Mouse (Mus musculus) midbrain, embryonic 13.5 days (tissue): ENCODE results near the gene Ppp1ca. TPM values are rescaled to one million over a fixed set of nuclear protein-coding genes. Genes with fewer than 3 reads are reported as not detected.
A peak's percentile ranks its signal among the peaks of the same experiment; 100 is the strongest.

Experiments
- ATAC-seq: fragments of 200-750 bp; cut with Nextera tagmentation; 2 replicates; pipeline ENCODE4 v1.8.0; 2017; ENCODE audit warnings: mild to moderate bottlenecking, moderate TSS enrichment, moderate library complexity
- H3K27ac ChIP-seq: fragments of 300-500 bp; sonication (generic); 2 replicates; pipeline ENCODE4 v1.5.1; 2015; ENCODE audit warnings: inconsistent platforms, mild to moderate bottlenecking, moderate library complexity
- H3K27me3 ChIP-seq: fragments of 300-500 bp; sonication (generic); 2 replicates; pipeline ENCODE4 v1.6.1; 2015; ENCODE audit warnings: mild to moderate bottlenecking, inconsistent platforms
- H3K36me3 ChIP-seq: fragments of 300-500 bp; sonication (generic); 2 replicates; pipeline ENCODE4 v1.6.1; 2015; ENCODE audit warnings: mild to moderate bottlenecking, inconsistent platforms
- H3K4me1 ChIP-seq: fragments of 300-500 bp; sonication (generic); replicated peaks from 2 replicates; pipeline ENCODE4 v1.6.1; 2015; ENCODE audit warnings: inconsistent platforms
- H3K4me2 ChIP-seq: fragments of 300-500 bp; sonication (generic); replicated peaks from 2 replicates; pipeline ENCODE4 v1.6.1; 2015; ENCODE audit warnings: moderate library complexity, mild to moderate bottlenecking, inconsistent platforms
- H3K4me3 ChIP-seq: fragments of 300-500 bp; sonication (generic); replicated peaks from 2 replicates; pipeline ENCODE4 v1.5.1; 2015; ENCODE audit warnings: mild to moderate bottlenecking, inconsistent platforms
- H3K9ac ChIP-seq: fragments of 300-500 bp; sonication (generic); replicated peaks from 2 replicates; pipeline ENCODE4 v1.6.1; 2015; ENCODE audit warnings: mild to moderate bottlenecking, inconsistent platforms
- H3K9me3 ChIP-seq: fragments of 300-500 bp; sonication (generic); 2 replicates; pipeline ENCODE4 v1.6.1; 2016; ENCODE audit warnings: mild to moderate bottlenecking, inconsistent platforms
- WGBS: fragments of 180-500 bp; shearing (Covaris S2); methylation state at CpG from one replicate; pipeline ENCODE4 v1.1.7; 2015; 5-methylcytosine and 5-hydroxymethylcytosine counted together
- polyA plus RNA-seq: library from polyadenylated mRNA; unstranded; fragments of >200 nt; fragmentation: Nextera tagmentation; extraction: Ambion mirVana; gene quantifications from 2 replicates; pipeline ENCODE4 v1.2.1, GENCODE M21; 2015

Gene Ppp1ca
- polyA plus RNA-seq, 1 experiment from 2014 or later = 651 TPM

DNA sequence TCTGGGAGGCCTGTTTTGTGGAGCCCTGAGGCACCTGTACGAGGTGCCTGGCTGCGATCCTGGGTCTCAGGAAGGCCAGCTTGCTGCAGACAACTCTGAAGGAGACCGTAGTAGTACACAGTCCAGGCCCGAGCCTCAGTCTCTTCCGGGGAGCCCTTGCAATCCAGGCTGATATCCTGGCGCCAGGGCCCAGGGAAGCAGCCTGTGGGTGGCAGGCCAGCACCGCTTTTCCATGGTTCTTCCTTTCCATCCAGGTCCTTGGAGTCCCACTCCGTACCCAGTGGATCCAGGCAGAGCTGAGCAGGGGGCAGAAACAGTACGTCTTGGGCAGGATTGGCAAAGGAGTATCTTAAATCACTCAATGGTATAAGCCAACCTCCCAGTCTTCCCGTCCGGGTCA, 18.9 kb upstream of the Ppp1ca start:
- no peak for ATAC-seq
- H3K36me3 ChIP-seq = no peaks in the 10 kb centered on the region
- no peak overlapping the region for H3K9ac ChIP-seq
- H3K27me3 ChIP-seq = 0 out of 2 replicates have a peak, but pooled peaks cover 3% of the 10 kb centered on the region
- WGBS = 61% methylated on average over 11 of the region's 11 CpGs
- H3K9me3 ChIP-seq = no peaks in the 10 kb centered on the region
- H3K4me1 ChIP-seq = peaks cover 19% of the 10 kb centered on the region
- no peak overlapping the region for H3K4me3 ChIP-seq
- no peak overlapping the region for H3K27ac ChIP-seq
- H3K4me2 ChIP-seq = no peak overlapping the region

DNA sequence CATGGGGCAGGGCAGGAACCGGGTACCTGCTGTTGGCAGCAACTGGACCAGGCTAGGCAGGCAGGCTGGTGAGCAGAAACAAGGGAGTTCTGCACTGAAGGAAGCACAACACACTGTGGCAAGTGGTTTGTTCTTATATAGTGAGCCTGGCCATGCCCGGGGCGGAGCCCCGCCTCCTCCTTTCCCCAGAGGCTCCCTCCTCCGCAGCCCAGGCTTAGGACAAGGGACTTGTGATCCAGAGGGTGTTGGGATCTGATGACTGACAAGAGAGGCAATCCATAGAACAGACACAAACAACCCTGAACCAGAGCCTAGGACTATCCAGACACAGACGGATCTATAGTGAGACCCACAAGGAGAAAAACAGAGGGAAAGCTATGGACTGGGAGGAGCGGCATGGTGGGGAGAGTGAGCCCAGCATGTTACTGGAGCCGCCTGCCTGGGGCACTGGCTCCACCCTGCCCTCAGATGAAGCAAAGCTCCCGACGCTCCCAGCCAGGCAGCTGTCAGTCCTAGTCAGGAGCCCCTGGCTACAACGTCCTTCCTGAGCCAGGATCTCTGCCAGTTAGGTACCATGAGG, 16.4 kb upstream of the Ppp1ca start, which contains the start of gene Carns1:
Carns1 (minus strand) TSS at position 112 of the 580 bp plus-strand sequence.
- Histone ChIP-seq H3K4me2 (peak within 1 kb of the TSS; percentile 40), H3K9me3 (no peaks in the 10 kb centered on the region), H3K27me3 (0 out of 2 replicates have a peak, but pooled peaks cover 3% of the 10 kb centered on the region), H3K36me3 (no peaks in the 10 kb centered on the region), H3K27ac (no peak within 1 kb of the TSS), H3K4me1 (peaks cover 10% of the 10 kb centered on the region), H3K9ac (peak within 1 kb of the TSS; percentile 24), H3K4me3 (no peak within 1 kb of the TSS)
- ATAC-seq = peak; percentile 75
- WGBS = 2% methylated on average over 11 of the region's 11 CpGs

DNA sequence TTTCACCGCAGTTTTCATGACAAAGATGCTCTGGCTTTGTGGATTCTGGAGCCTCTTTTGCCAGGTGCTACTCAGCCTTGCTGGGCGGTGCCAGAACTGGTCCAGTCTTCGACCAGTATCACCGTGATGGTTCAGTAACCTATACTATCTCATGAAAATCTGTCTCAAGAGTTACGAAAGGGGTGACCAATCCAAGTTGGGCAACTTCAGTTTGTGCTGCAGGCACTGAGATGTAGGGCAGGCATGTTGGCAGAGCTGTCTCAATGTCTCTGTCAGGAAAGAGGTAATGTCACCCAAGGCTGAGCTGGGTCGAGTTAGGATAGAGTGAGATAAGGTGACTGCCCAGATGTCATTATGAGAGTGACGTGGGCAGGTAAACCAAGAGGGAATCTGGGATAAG, 11.5 kb upstream of the Ppp1ca start:
- Histone ChIP-seq H3K27me3 (0 out of 2 replicates have a peak, but pooled peaks cover 3% of the 10 kb centered on the region), H3K4me1 (peaks cover 14% of the 10 kb centered on the region), H3K4me3 (no peak overlapping the region), H3K9me3 (no peaks in the 10 kb centered on the region), H3K36me3 (no peaks in the 10 kb centered on the region), H3K4me2 (no peak overlapping the region), H3K9ac (no peak overlapping the region), H3K27ac (no peak overlapping the region)
- no peak for ATAC-seq
- WGBS = 92% methylated on average over 7 of the region's 7 CpGs

DNA sequence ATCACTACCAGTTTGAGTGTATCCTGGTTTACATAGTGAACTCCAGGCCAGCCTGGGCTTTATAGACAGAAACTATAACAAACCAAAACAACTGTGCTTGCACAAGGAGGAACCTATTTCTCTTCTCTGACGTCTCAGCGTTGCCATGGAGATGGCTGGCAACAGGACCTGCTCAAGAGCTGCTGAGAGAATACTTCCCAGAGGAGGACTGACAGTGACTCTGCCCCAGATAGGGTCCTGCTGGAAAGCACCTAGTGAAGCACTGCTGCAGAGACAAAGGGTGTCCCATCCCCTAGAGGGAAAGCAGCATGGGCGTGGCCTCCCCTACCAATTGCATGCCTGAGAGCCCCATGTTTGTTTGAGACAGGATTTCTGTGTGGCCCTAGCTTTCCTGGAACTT, 10.0 kb upstream of the Ppp1ca start:
- no peak overlapping the region for H3K27ac ChIP-seq
- WGBS = 39% methylated on average over 3 of the region's 3 CpGs
- H3K9ac ChIP-seq = peak overlapping the region; percentile 28; the same call in 1 of the 2 replicates
- no peaks in the 10 kb centered on the region for H3K36me3 ChIP-seq
- ATAC-seq = no peak
- 0 out of 2 replicates have a peak, but pooled peaks cover 2% of the 10 kb centered on the region for H3K27me3 ChIP-seq
- H3K4me2 ChIP-seq = no peak overlapping the region
- no peak overlapping the region for H3K4me3 ChIP-seq
- H3K4me1 ChIP-seq = peaks cover 9% of the 10 kb centered on the region
- no peaks in the 10 kb centered on the region for H3K9me3 ChIP-seq

DNA sequence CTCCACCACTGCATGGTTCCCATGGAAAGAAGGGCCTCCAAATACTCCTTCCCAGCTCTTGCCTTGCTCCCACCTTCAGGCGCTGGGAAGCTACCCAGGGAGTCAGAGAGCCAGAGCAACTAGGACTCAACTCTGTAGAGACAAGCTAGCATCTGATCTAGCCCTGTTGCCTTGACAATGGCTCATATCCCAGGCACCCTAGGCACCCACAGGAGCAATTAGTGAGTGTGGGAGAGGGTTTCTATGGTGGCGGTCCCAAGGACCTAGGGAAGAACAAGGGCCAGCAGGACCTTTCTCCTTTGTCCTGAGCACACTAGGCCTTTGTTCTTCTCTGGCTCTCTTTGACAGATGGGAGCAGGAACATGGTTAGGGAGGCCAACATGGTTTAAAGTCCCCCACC, 8.2 kb upstream of the Ppp1ca start:
- no peak overlapping the region for H3K4me2 ChIP-seq
- no peaks in the 10 kb centered on the region for H3K9me3 ChIP-seq
- H3K9ac ChIP-seq = no peak overlapping the region
- H3K27ac ChIP-seq = no peak overlapping the region
- no peak for ATAC-seq
- H3K36me3 ChIP-seq = no peaks in the 10 kb centered on the region
- H3K4me1 ChIP-seq = peaks cover 9% of the 10 kb centered on the region
- WGBS = 63% methylated on average over 2 of the region's 2 CpGs
- no peaks in the 10 kb centered on the region for H3K27me3 ChIP-seq
- no peak overlapping the region for H3K4me3 ChIP-seq

DNA sequence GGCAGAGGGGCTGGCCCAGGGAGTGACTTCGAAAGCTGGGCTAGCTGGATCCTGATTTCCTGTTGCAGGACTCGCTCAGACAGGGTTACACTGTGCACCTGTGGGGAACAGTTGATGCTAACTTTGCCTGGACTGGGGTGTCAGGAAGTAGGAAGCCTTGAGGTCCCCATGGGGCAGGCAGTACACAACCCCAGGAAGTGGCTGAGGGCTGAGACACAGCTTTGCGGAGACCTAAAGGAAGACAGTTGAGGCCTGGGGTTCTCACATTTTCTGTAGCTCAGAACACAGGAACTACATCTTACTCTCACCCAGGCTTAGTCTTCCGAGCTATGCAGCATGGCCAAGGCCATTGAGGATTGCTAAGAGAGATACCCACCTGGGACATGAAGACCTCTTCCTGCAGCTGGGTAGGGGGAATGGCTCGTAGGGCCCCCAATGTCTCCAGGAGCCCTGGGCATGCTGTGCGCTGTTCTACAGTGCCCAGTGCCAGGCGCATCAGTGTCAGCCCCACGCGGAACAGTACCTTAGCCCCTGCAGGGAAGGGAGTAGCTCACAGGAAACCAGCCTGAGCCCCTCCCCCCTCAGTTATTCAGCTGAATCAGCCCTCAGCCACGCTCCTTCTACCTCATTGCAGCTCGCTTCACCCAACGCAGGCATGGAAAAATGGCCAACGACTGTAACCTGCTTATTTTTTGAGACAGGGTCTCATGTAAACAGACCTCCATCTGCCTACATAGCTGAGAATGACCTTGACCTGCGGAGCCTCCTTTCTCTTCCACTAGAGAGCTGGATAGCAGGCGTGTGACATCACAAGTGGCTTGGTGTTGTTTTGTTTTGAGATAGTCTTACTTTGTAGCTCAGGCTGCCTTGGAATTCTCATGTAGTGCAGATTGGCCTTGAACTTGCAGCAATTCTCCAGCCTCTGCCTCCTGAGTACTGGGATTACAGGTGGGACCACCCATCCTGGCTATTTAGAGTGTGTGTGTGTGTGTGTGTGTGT, 6.6 kb upstream of the Ppp1ca start:
- ATAC-seq = no peak
- Histone ChIP-seq H3K9me3 (no peaks in the 10 kb centered on the region), H3K4me3 (no peak overlapping the region), H3K4me2 (no peak overlapping the region), H3K9ac (no peak overlapping the region), H3K27ac (no peak overlapping the region), H3K27me3 (no peaks in the 10 kb centered on the region), H3K36me3 (no peaks in the 10 kb centered on the region), H3K4me1 (peaks cover 9% of the 10 kb centered on the region)
- WGBS = 65% methylated on average over 15 of the region's 15 CpGs

DNA sequence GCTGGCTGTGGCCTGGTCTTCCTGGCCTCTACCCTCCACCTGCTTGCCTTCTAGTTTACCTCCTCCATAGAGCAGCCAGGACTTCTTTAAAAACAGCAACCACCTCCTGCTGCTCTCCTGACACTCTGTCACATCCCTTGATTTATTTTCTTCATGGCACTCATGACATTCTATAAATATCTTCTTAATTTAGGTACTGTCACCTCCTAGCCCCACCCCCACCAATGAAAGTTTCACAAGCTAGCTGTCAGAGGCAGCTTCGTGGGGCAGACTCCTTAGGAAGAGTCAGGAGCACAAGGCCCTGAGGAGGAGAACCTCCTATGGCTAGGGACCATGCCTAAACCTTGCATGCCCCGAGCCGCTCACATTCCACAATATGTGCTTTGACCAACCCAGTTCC, 4.6 kb upstream of the Ppp1ca start:
- no peak for ATAC-seq
- Histone ChIP-seq H3K9ac (no peak overlapping the region), H3K36me3 (no peaks in the 10 kb centered on the region), H3K4me2 (no peak overlapping the region), H3K27ac (no peak overlapping the region), H3K4me3 (no peak overlapping the region), H3K9me3 (no peaks in the 10 kb centered on the region), H3K4me1 (peaks cover 2% of the 10 kb centered on the region; the same call in 1 of the 2 replicates), H3K27me3 (no peaks in the 10 kb centered on the region)
- WGBS = 83% methylated on average over 3 of the region's 3 CpGs

DNA sequence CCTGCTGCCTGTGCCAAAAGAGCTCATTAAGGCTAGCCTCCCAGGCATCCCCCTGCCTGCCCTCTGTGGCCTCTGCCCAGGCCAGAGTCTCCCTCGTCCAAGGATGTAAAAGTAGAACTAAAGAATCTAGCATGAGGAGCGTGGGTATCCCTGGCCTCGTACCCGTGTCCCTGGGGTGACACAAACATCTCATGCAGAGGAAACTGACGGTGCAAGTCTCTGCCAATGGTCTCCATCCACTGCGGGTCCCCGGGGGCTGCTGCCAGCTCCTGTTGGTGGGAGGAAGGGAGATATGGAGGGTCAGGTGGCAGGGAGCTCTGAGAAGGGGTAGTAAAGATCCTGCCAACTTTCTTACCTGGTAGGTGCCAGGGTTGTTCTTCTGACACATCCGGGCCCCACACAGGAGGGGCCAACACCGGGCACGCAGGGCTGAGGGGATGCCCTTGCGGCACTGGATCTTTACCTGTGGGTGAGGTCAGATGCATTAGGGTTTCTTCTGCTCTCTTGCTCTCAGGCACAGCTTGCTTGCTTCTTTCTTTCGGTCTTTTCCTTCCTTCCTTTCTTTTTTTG, 2.7 kb upstream of the Ppp1ca start:
- 85% methylated on average over 12 of the region's 12 CpGs for WGBS
- H3K36me3 ChIP-seq = peaks cover 9% of the 10 kb centered on the region
- ATAC-seq = no peak
- no peaks in the 10 kb centered on the region for H3K9me3 ChIP-seq
- H3K27ac ChIP-seq = no peak overlapping the region
- H3K27me3 ChIP-seq = no peaks in the 10 kb centered on the region
- H3K9ac ChIP-seq = no peak overlapping the region
- H3K4me1 ChIP-seq = peaks cover 19% of the 10 kb centered on the region
- no peak overlapping the region for H3K4me3 ChIP-seq
- H3K4me2 ChIP-seq = no peak overlapping the region

DNA sequence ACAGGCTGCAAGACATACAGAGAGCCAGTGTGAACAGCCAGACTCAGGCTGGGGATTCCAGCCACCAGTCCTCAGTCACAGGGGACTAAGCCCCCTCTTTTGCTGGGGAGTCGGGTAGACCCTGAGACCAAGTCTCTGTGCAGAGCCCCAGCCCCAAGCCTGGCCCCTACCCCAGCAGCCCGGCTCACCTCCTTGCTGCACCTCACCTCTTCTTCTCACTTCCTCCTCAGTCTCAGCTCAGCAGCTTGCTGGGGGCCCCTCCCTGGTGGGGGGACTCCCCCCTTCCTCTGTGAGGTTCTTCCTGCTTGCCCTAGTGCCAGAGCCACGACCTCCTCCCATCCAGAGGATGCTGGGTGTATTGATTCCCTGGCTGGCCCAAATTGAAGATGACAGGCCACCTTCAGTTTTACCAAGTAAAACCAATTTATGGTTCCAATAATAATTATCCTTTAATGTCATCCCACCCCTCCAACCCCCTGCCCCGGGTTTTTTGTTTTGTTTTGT, 982 bp upstream of the Ppp1ca start, which contains the start of gene Tbc1d10c:
Tbc1d10c (minus strand) TSS at position 454 of the 504 bp plus-strand sequence.
- peak within 1 kb of the TSS; percentile 97 for H3K4me3 ChIP-seq
- H3K4me2 ChIP-seq = peak within 1 kb of the TSS; percentile 98
- H3K36me3 ChIP-seq = peaks cover 27% of the 10 kb centered on the region
- H3K27me3 ChIP-seq = no peaks in the 10 kb centered on the region
- peaks cover 20% of the 10 kb centered on the region for H3K4me1 ChIP-seq
- H3K9me3 ChIP-seq = no peaks in the 10 kb centered on the region
- H3K27ac ChIP-seq = peak within 1 kb of the TSS; percentile 91
- H3K9ac ChIP-seq = peak within 1 kb of the TSS; percentile 96
- ATAC-seq = no peak
- 76% methylated on average over 4 of the region's 4 CpGs for WGBS

DNA sequence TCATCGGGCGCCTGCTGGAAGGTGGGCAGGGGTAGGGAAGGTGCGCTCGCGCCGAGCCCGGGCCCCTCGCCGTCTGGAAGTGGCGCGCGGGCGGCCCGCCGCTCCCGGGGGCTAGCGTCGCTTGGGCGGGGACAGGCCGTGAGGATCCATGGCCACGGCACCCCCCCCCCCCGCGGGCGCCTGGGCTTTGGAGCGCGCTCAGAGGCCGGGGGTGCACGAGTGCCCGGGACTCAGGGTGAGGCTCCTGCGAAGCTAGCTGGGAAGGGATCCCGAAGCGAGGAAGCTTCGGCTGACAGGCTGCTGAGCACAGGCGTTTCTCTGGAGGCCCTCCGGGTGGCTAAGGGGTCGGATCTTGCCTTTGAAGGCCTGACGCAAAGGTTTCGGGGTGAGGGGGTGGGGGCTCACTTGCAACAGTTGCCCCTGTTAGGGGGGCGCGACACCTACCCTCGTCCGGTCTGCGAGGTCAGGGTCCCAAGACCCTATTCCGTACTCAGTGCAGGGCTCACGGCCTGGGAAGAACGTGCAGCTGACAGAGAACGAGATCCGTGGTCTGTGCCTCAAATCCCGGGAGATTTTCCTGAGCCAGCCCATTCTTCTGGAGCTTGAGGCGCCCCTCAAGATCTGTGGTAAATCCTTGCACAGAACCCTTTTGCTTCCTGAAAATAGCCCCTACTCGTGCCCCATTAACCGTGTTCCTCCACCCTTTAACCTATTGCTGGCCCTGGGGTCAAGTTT, 553 bp downstream of the Ppp1ca start:
- H3K36me3 ChIP-seq = peaks cover 42% of the 10 kb centered on the region
- ATAC-seq = peak; percentile 15
- peak overlapping the region; percentile 91 for H3K27ac ChIP-seq
- no peaks in the 10 kb centered on the region for H3K27me3 ChIP-seq
- under 1% methylated on average over 38 of the region's 52 CpGs for WGBS
- peaks cover 20% of the 10 kb centered on the region for H3K4me1 ChIP-seq
- peak overlapping the region; percentile 98 for H3K4me2 ChIP-seq
- peak overlapping the region; percentile 97 for H3K4me3 ChIP-seq
- peak overlapping the region; percentile 96 for H3K9ac ChIP-seq
- H3K9me3 ChIP-seq = no peaks in the 10 kb centered on the region

DNA sequence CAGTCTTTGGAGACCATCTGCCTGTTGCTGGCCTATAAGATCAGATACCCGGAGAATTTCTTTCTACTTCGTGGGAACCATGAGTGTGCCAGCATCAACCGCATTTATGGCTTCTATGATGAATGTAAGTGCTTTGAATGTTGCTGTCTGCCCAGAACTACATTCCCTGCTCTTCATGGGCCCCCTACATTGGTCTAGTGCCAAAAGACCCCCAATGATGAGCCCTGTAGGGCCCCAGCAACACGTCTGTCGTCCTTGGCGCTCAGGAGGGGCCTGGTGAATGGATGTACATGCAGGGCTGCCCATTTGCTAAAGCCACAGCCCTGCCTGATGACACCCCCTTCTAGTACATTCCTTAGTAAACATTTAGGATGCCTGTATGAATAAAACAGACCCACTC, 1.3 kb downstream of the Ppp1ca start:
- H3K9ac ChIP-seq = peak overlapping the region; percentile 96
- WGBS = 58% methylated on average over 6 of the region's 6 CpGs
- H3K4me3 ChIP-seq = peak overlapping the region; percentile 97
- H3K27me3 ChIP-seq = no peaks in the 10 kb centered on the region
- H3K4me1 ChIP-seq = peaks cover 20% of the 10 kb centered on the region
- H3K9me3 ChIP-seq = no peaks in the 10 kb centered on the region
- ATAC-seq = no peak
- no peak overlapping the region for H3K27ac ChIP-seq
- H3K36me3 ChIP-seq = peaks cover 47% of the 10 kb centered on the region
- peak overlapping the region; percentile 98 for H3K4me2 ChIP-seq
